Mouse (Mus musculus): ENCODE measurements around the gene Epb41. TPM values are rescaled to one million over a fixed set of nuclear protein-coding genes. Genes with fewer than 3 reads are reported as not detected.
A peak's percentile ranks its signal among the peaks of the same experiment; 100 is the strongest.

Epb41 gene
- polyA plus RNA-seq, 1 experiment from 2014 or later, result 232 TPM

- H3K9ac ChIP-seq (ENCODE audit: low read depth, low read length), result no peak overlapping the region
- H3K27ac ChIP-seq (ENCODE audit: low read length), result no peak overlapping the region
- WGBS (ENCODE audit: insufficient replicate concordance), result 72% methylated on average over 5 of the region's 5 CpGs
- no peak for ATAC-seq (ENCODE audit: low read depth)
- H3K4me1 ChIP-seq (ENCODE audit: control insufficient read depth, low read depth, low read length), result no peaks in the 10 kb centered on the region
- H3K27me3 ChIP-seq (ENCODE audit: control insufficient read depth, insufficient read depth, low read depth, low read length), result no peaks in the 10 kb centered on the region; the same call in 1 of the 2 replicates
- H3K36me3 ChIP-seq (ENCODE audit: control insufficient read depth, insufficient read depth), result no peaks in the 10 kb centered on the region
- no peaks in the 10 kb centered on the region for H3K9me3 ChIP-seq (replicated peaks; ENCODE audit: control insufficient read depth, low read length)
- no peak overlapping the region for H3K4me3 ChIP-seq (ENCODE audit: low read depth, low read length)
- H3K4me2 ChIP-seq (ENCODE audit: low read depth, low read length), result no peak overlapping the region
Measured at GRCm38 (mm10) chr4:132099548-132099947, 24.4 kb upstream of the Epb41 start.

GRCm38 (mm10) chr4:132095043-132095442 is 19.9 kb upstream of the Epb41 start:
- Histone ChIP-seq H3K9ac (ENCODE audit: low read depth, low read length) (no peak overlapping the region), H3K4me1 (ENCODE audit: control insufficient read depth, low read depth, low read length) (no peaks in the 10 kb centered on the region), H3K27ac (ENCODE audit: low read length) (no peak overlapping the region), H3K4me3 (ENCODE audit: low read depth, low read length) (no peak overlapping the region), H3K9me3 (replicated peaks; ENCODE audit: control insufficient read depth, low read length) (no peaks in the 10 kb centered on the region), H3K4me2 (ENCODE audit: low read depth, low read length) (no peak overlapping the region), H3K36me3 (ENCODE audit: control insufficient read depth, insufficient read depth) (no peaks in the 10 kb centered on the region), H3K27me3 (ENCODE audit: control insufficient read depth, insufficient read depth, low read depth, low read length) (no peaks in the 10 kb centered on the region)
- 56% methylated on average over 7 of the region's 7 CpGs for WGBS (ENCODE audit: insufficient replicate concordance)
- no peak for ATAC-seq (ENCODE audit: low read depth)

GRCm38 (mm10) chr4:132093928-132094327 is 18.8 kb upstream of the Epb41 start:
- Histone ChIP-seq H3K27ac (ENCODE audit: low read length) (no peak overlapping the region), H3K36me3 (ENCODE audit: control insufficient read depth, insufficient read depth) (no peaks in the 10 kb centered on the region), H3K27me3 (ENCODE audit: control insufficient read depth, insufficient read depth, low read depth, low read length) (no peaks in the 10 kb centered on the region), H3K4me1 (ENCODE audit: control insufficient read depth, low read depth, low read length) (no peaks in the 10 kb centered on the region), H3K4me2 (ENCODE audit: low read depth, low read length) (no peak overlapping the region), H3K4me3 (ENCODE audit: low read depth, low read length) (no peak overlapping the region), H3K9me3 (replicated peaks; ENCODE audit: control insufficient read depth, low read length) (no peaks in the 10 kb centered on the region), H3K9ac (ENCODE audit: low read depth, low read length) (no peak overlapping the region)
- no peak for ATAC-seq (ENCODE audit: low read depth)
- WGBS (ENCODE audit: insufficient replicate concordance), result 69% methylated on average over 5 of the region's 5 CpGs

GRCm38 (mm10) chr4:132093136-132093535 is 18.0 kb upstream of the Epb41 start:
- Histone ChIP-seq H3K27me3 (ENCODE audit: control insufficient read depth, insufficient read depth, low read depth, low read length) (no peaks in the 10 kb centered on the region), H3K9me3 (replicated peaks; ENCODE audit: control insufficient read depth, low read length) (no peaks in the 10 kb centered on the region), H3K27ac (ENCODE audit: low read length) (no peak overlapping the region), H3K36me3 (ENCODE audit: control insufficient read depth, insufficient read depth) (no peaks in the 10 kb centered on the region), H3K4me2 (ENCODE audit: low read depth, low read length) (no peak overlapping the region), H3K4me1 (ENCODE audit: control insufficient read depth, low read depth, low read length) (no peaks in the 10 kb centered on the region), H3K4me3 (ENCODE audit: low read depth, low read length) (no peak overlapping the region), H3K9ac (ENCODE audit: low read depth, low read length) (no peak overlapping the region)
- ATAC-seq (ENCODE audit: low read depth), result peak; percentile 37; the same call in 1 of the 2 replicates
- WGBS (ENCODE audit: insufficient replicate concordance), result 62% methylated on average over 6 of the region's 6 CpGs

- Histone ChIP-seq H3K36me3 (ENCODE audit: control insufficient read depth, insufficient read depth) (no peaks in the 10 kb centered on the region), H3K4me2 (ENCODE audit: low read depth, low read length) (no peak overlapping the region), H3K4me1 (ENCODE audit: control insufficient read depth, low read depth, low read length) (no peaks in the 10 kb centered on the region), H3K9me3 (replicated peaks; ENCODE audit: control insufficient read depth, low read length) (no peaks in the 10 kb centered on the region), H3K9ac (ENCODE audit: low read depth, low read length) (no peak overlapping the region), H3K27ac (ENCODE audit: low read length) (no peak overlapping the region), H3K4me3 (ENCODE audit: low read depth, low read length) (no peak overlapping the region), H3K27me3 (ENCODE audit: control insufficient read depth, insufficient read depth, low read depth, low read length) (no peaks in the 10 kb centered on the region)
- ATAC-seq (ENCODE audit: low read depth), result no peak
- WGBS (ENCODE audit: insufficient replicate concordance), result 16% methylated on average over 7 of the region's 7 CpGs
Measured at GRCm38 (mm10) chr4:132088921-132089320, 13.8 kb upstream of the Epb41 start.

GRCm38 (mm10) chr4:132085114-132085513 is 10.0 kb upstream of the Epb41 start:
- WGBS (ENCODE audit: insufficient replicate concordance), result 47% methylated on average over 7 of the region's 7 CpGs
- no peaks in the 10 kb centered on the region for H3K9me3 ChIP-seq (replicated peaks; ENCODE audit: control insufficient read depth, low read length)
- no peaks in the 10 kb centered on the region for H3K36me3 ChIP-seq (ENCODE audit: control insufficient read depth, insufficient read depth)
- H3K27me3 ChIP-seq (ENCODE audit: control insufficient read depth, insufficient read depth, low read depth, low read length), result no peaks in the 10 kb centered on the region
- no peak for ATAC-seq (ENCODE audit: low read depth)
- no peaks in the 10 kb centered on the region for H3K4me1 ChIP-seq (ENCODE audit: control insufficient read depth, low read depth, low read length)
- H3K27ac ChIP-seq (ENCODE audit: low read length), result no peak overlapping the region
- no peak overlapping the region for H3K4me2 ChIP-seq (ENCODE audit: low read depth, low read length)
- H3K4me3 ChIP-seq (ENCODE audit: low read depth, low read length), result no peak overlapping the region
- no peak overlapping the region for H3K9ac ChIP-seq (ENCODE audit: low read depth, low read length)

- H3K27me3 ChIP-seq (ENCODE audit: control insufficient read depth, insufficient read depth, low read depth, low read length), result no peaks in the 10 kb centered on the region
- H3K27ac ChIP-seq (ENCODE audit: low read length), result no peak overlapping the region
- no peak overlapping the region for H3K4me3 ChIP-seq (ENCODE audit: low read depth, low read length)
- 60% methylated on average over 4 of the region's 4 CpGs for WGBS (ENCODE audit: insufficient replicate concordance)
- no peaks in the 10 kb centered on the region for H3K9me3 ChIP-seq (replicated peaks; ENCODE audit: control insufficient read depth, low read length)
- H3K36me3 ChIP-seq (ENCODE audit: control insufficient read depth, insufficient read depth), result no peaks in the 10 kb centered on the region
- H3K4me2 ChIP-seq (ENCODE audit: low read depth, low read length), result no peak overlapping the region
- H3K9ac ChIP-seq (ENCODE audit: low read depth, low read length), result no peak overlapping the region
- ATAC-seq (ENCODE audit: low read depth), result no peak
- peaks cover 40% of the 10 kb centered on the region for H3K4me1 ChIP-seq (ENCODE audit: control insufficient read depth, low read depth, low read length)
Measured at GRCm38 (mm10) chr4:132080492-132080983, 5.4 kb upstream of the Epb41 start.

- Histone ChIP-seq H3K4me3 (ENCODE audit: low read depth, low read length) (no peak overlapping the region), H3K27me3 (ENCODE audit: control insufficient read depth, insufficient read depth, low read depth, low read length) (no peaks in the 10 kb centered on the region), H3K9ac (ENCODE audit: low read depth, low read length) (0 out of 2 replicates have a peak overlapping the region, but pooled peaks have one; percentile 27), H3K4me1 (ENCODE audit: control insufficient read depth, low read depth, low read length) (peaks cover 42% of the 10 kb centered on the region), H3K4me2 (ENCODE audit: low read depth, low read length) (peak overlapping the region; percentile 49), H3K9me3 (replicated peaks; ENCODE audit: control insufficient read depth, low read length) (no peaks in the 10 kb centered on the region), H3K27ac (ENCODE audit: low read length) (peak overlapping the region; percentile 100), H3K36me3 (ENCODE audit: control insufficient read depth, insufficient read depth) (no peaks in the 10 kb centered on the region)
- 13% methylated on average over 19 of the region's 19 CpGs for WGBS (ENCODE audit: insufficient replicate concordance)
- no peak for ATAC-seq (ENCODE audit: low read depth)
Measured at GRCm38 (mm10) chr4:132079555-132080275, 4.6 kb upstream of the Epb41 start.

- ATAC-seq (ENCODE audit: low read depth), result no peak
- 9% methylated on average over 7 of the region's 7 CpGs for WGBS (ENCODE audit: insufficient replicate concordance)
- no peaks in the 10 kb centered on the region for H3K36me3 ChIP-seq (ENCODE audit: control insufficient read depth, insufficient read depth)
- H3K27me3 ChIP-seq (ENCODE audit: control insufficient read depth, insufficient read depth, low read depth, low read length), result no peaks in the 10 kb centered on the region
- H3K4me2 ChIP-seq (ENCODE audit: low read depth, low read length), result peak overlapping the region; percentile 78
- H3K4me3 ChIP-seq (ENCODE audit: low read depth, low read length), result peak overlapping the region; percentile 21; the same call in 1 of the 2 replicates
- H3K4me1 ChIP-seq (ENCODE audit: control insufficient read depth, low read depth, low read length), result peaks cover 42% of the 10 kb centered on the region
- H3K9ac ChIP-seq (ENCODE audit: low read depth, low read length), result peak overlapping the region; percentile 59
- no peaks in the 10 kb centered on the region for H3K9me3 ChIP-seq (replicated peaks; ENCODE audit: control insufficient read depth, low read length)
- peak overlapping the region; percentile 100 for H3K27ac ChIP-seq (ENCODE audit: low read length)
Measured at GRCm38 (mm10) chr4:132078296-132078714, 3.2 kb upstream of the Epb41 start.

Data from liver, embryonic 16.5 days (tissue).